Mouse (Mus musculus) cerebellum, adult 2 months (tissue): ENCODE measurements around the gene Dsn1.

ENCODE experiments used
- CTCF ChIP-seq: fragments of 200-500 bp; IDR thresholded peaks from 2 replicates; pipeline ENCODE4 v1.5.1; 2011; ENCODE audit warnings: low read depth, mild to moderate bottlenecking, control low read depth, low read length, moderate library complexity, borderline replicate concordance; ENCODE audit not compliant: insufficient read depth
- POLR2A ChIP-seq: fragments of 200-500 bp; IDR thresholded peaks from 2 replicates; pipeline ENCODE4 v1.6.1; 2011; ENCODE audit warnings: low read length, control low read depth, borderline replicate concordance; ENCODE audit not compliant: insufficient read depth

GRCm38 (mm10) chr2:156967388-156967787 is 39.6 kb downstream of the Dsn1 start:
- TF ChIP-seq POLR2A (no peak), CTCF (no peak)
